Mouse (Mus musculus) CD4-positive, CD25-positive, alpha-beta regulatory T cell, adult 9 weeks (primary cell): Measurements from ENCODE around the gene Exoc2. TPM values are rescaled to one million over a fixed set of nuclear protein-coding genes. Genes with fewer than 3 reads are reported as not detected.

Source experiments
- polyA plus RNA-seq: library from polyadenylated mRNA; unstranded; fragments of 100-300 nt; shearing (Covaris generic); gene quantifications from one replicate; pipeline ENCODE4 v1.2.1, GENCODE M21; 2017

The Exoc2 gene
- polyA plus RNA-seq, result 112 TPM

DNA sequence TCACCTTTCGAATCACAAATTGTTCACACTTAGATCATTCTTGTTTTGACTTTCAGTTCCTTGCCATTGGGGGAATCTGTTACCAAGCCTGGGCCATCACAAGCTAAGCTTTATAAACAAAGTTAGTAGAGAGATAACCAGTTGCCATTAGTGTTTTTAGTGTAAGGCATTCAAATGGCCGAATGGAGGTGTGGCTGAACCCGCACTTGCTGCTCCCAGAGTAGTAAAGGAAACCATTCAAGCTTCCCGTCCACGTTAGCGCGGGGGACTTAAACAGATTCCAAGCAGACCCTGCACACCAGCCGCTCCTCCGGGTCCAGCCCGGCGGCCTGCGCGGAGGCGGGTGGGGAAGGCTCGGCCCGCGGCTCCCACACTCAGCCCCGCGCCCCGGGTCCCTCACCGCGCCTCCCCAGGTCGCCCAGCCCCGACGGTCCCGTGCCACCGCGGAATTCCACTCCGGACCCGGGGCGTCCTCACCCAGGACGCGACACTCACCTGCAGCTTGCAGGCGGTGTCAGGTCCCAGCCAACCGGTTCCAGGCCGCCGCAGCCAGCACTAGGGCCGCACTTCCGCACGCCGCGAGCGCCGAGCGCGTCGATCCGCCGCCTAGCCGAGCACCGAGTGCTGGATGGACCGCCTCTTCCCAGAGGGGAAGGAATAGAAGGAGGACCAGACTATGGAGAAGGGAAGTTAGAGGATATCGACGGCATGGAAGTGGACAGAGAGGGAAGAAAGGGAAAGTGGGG lies at the start of gene Exoc2, which contains the start of gene Gm5447:
Exoc2 (minus strand) TSS at position 593 of the 746 bp plus-strand sequence.
Gm5447 (plus strand) TSS at position 704 of the 746 bp plus-strand sequence.

GRCm38 (mm10) chr13:30947540-30947939 lies 26.4 kb downstream of the Exoc2 start, which contains the start of gene Hus1b:
TSS of gene Hus1b (minus strand) at chr13:30947759.

Other genes with a start within 250 kb of the Exoc2 start
- gene Irf4, start 224.9 kb downstream of the Exoc2 start, polyA plus RNA-seq, result 22.3 TPM
- gene Hus1b, start 26.3 kb downstream of the Exoc2 start, polyA plus RNA-seq, result not detected
- not detected for gene Gm5447, start 111 bp upstream of the Exoc2 start, polyA plus RNA-seq